ENCODE assay signal across 18 mouse cellular contexts in the genomic region with DNA sequence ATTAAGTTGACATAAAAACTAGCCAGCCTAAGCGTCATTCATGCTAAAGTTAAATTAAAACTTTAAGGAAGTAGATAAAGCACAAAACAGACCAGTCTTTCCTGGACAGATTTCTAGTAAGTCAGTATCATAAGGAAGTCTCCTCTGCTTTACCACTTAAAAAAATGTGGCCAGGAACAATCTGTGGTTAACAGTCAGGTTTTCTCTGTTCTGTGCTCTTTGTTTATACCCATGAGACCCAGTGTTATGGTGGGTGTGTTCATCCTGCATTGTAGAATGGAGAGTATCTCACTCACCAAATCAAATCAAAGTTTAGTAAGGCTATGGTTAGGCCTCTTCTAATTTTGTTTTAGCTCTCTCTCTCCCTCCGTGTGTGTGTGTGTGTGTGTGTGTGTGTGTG. TPM values are rescaled to one million over a fixed set of nuclear protein-coding genes. Genes with fewer than 3 reads are reported as not detected.
A peak's percentile ranks its signal among the peaks of the same experiment; 100 is the strongest.
DNase-seq lines count a peak whose midpoint lies in the region; ATAC-seq and TF ChIP-seq lines count a peak whose summit lies in the region.
"Had no signal": no experiment of that assay in that cellular context is flagged by ENCODE, and none has a peak within 500 bp of the region (broad histone marks: within the 10 kb centered on the region; RNA-seq: fewer than 3 reads in every experiment).

No protein-coding gene starts in this region.

- H3K4me3 ChIP-seq in liver, embryonic 16.5 days (ENCODE audit: low read depth, low read length): no peak overlapping the region
- no peak overlapping the region for H3K4me3 ChIP-seq in layer of hippocampus, adult 2 months
- H3K4me3 ChIP-seq: embryonic facial prominence, embryonic 10.5 days; erythroblast, embryonic 14.5 days; neural tube, embryonic 12.5 days had no signal

- no peak overlapping the region for H3K9ac ChIP-seq in liver, embryonic 16.5 days (ENCODE audit: low read depth, low read length)
- H3K9ac ChIP-seq: lung, embryonic 14.5 days; neural tube, embryonic 12.5 days had no signal

- peak overlapping the region; percentile 52 for H3K27ac ChIP-seq in liver, embryonic 16.5 days (ENCODE audit: low read length)
- H3K27ac ChIP-seq in layer of hippocampus, adult 2 months: no peak overlapping the region
- H3K27ac ChIP-seq: embryonic facial prominence, embryonic 10.5 days; neural tube, embryonic 12.5 days had no signal

- peaks cover 57% of the 10 kb centered on the region for H3K4me1 ChIP-seq in liver, embryonic 16.5 days (ENCODE audit: control insufficient read depth, low read depth, low read length)

- peak; percentile 31 for DNase-seq in thymus, postnatal 0 days (ENCODE audit: low spot score)
- no peak for DNase-seq in thymus, postnatal 14 days
- DNase-seq in MEL-GATA-1-ER (ENCODE audit: extremely low read depth, low read depth): peak; percentile 56
- DNase-seq in layer of hippocampus, adult 2 months (ENCODE audit: low spot score in 2 of 2): no peak
- no peak for DNase-seq in testis, postnatal 14 days (ENCODE audit: low spot score)
- DNase-seq in urinary bladder, adult 2 months (ENCODE audit: low spot score): no peak
- DNase-seq: adrenal gland, postnatal 25 days; cerebellum, postnatal 14 days; kidney, adult 8-10 months; kidney, postnatal 4 days; left cerebral cortex, postnatal 4 days; lung, embryonic 14.5 days had no signal

- no peaks in the 10 kb centered on the region for H3K27me3 ChIP-seq in liver, embryonic 16.5 days (ENCODE audit: control insufficient read depth, insufficient read depth, low read depth, low read length)
- H3K27me3 ChIP-seq: neural tube, embryonic 12.5 days had no signal

- ATAC-seq in liver, embryonic 16.5 days (ENCODE audit: low read depth): no peak
- ATAC-seq: forebrain, embryonic 16.5 days; hindbrain, embryonic 16.5 days had no signal

- no peaks in the 10 kb centered on the region for H3K36me3 ChIP-seq in liver, embryonic 16.5 days (ENCODE audit: control insufficient read depth, insufficient read depth)
- H3K36me3 ChIP-seq: embryonic facial prominence, embryonic 10.5 days; neural tube, embryonic 12.5 days had no signal

- no peak for TF ChIP-seq CTCF in layer of hippocampus, adult 2 months (conservative IDR thresholded peaks at IDR 0.05)

- no peaks in the 10 kb centered on the region for H3K9me3 ChIP-seq in liver, embryonic 16.5 days (replicated peaks; ENCODE audit: control insufficient read depth, low read length)
- H3K9me3 ChIP-seq: neural tube, embryonic 12.5 days had no signal

- no peak overlapping the region for H3K4me2 ChIP-seq in liver, embryonic 16.5 days (ENCODE audit: low read depth, low read length)
- H3K4me2 ChIP-seq: lung, embryonic 14.5 days; neural tube, embryonic 12.5 days had no signal

- WGBS in liver, embryonic 16.5 days (ENCODE audit: insufficient replicate concordance): 29% methylated on average over 2 of the region's 2 CpGs

RNA-seq across cellular contexts. Expression of a gene that starts 3.7 kb away (rescaled TPM):
- 10.6 and 11.4 TPM in 2 replicates for polyA plus RNA-seq in thymus, postnatal 0 days (2015; fragmentation: Nextera tagmentation; extraction: Ambion mirVana)
- 4.4 and 4.6 TPM in 2 replicates for polyA plus RNA-seq in liver, embryonic 16.5 days (2015; fragmentation: Nextera tagmentation; extraction: Ambion mirVana)
- 10 to 100 TPM; 66.3 to 69.1 TPM for total RNA-seq in layer of hippocampus, adult 2 months (2021)
- 32.8 and 34.8 TPM in 2 replicates for polyA plus RNA-seq in urinary bladder, adult 2 months (2012; rRNA removed)

RNA-seq across cellular contexts. Expression of a gene that starts 4.7 kb away (rescaled TPM):
- 17.1 and 18.5 TPM in 2 replicates for polyA plus RNA-seq in thymus, postnatal 0 days (2015; fragmentation: Nextera tagmentation; extraction: Ambion mirVana)
- 16.1 and 17.2 TPM in 2 replicates for polyA plus RNA-seq in liver, embryonic 16.5 days (2015; fragmentation: Nextera tagmentation; extraction: Ambion mirVana)
- 1 to 10 TPM; 5.9 to 6.0 TPM for total RNA-seq in layer of hippocampus, adult 2 months (2021)
- polyA plus RNA-seq in urinary bladder, adult 2 months (2012; rRNA removed): 7.7 and 8.7 TPM in 2 replicates

Comparison
In these comparisons a context has a peak if more than half of its experiments do, and no peak if none do; other contexts are left out.
1. DNase-seq: peak in thymus, postnatal 0 days (single experiment) and MEL-GATA-1-ER (single experiment); none in thymus, postnatal 14 days (single experiment), layer of hippocampus, adult 2 months (0 of 2), testis, postnatal 14 days (single experiment) and urinary bladder, adult 2 months (single experiment).